Mouse (Mus musculus) CH12.LX (cell line): Measurements from ENCODE around the gene Tmem189. TPM values are rescaled to one million over a fixed set of nuclear protein-coding genes. Genes with fewer than 3 reads are reported as not detected.
A peak's percentile ranks its signal among the peaks of the same experiment; 100 is the strongest.

ENCODE experiments used
- DNase-seq: peaks from one replicate; pipeline ENCODE4 v3.0.0-alpha.2; 2013; ENCODE audit errors: extremely low read depth
- H3K27ac ChIP-seq: 2 replicates; pipeline ENCODE4 v1.5.1; 2012; ENCODE audit warnings: low read depth, mild to moderate bottlenecking, control low read depth, moderate library complexity; ENCODE audit not compliant: insufficient read depth
- H3K27me3 ChIP-seq: replicated peaks from 2 replicates; pipeline ENCODE3; 2012; ENCODE audit warnings: inconsistent platforms
- H3K36me3 ChIP-seq, 2 experiments: replicated peaks in 1 of 2; 2 replicates each; pipeline versions ENCODE3 to v1.6.1; 2012; ENCODE audit warnings: inconsistent platforms in 1 of 2, low read length in 1 of 2, mild to moderate bottlenecking in 1 of 2, mixed read lengths in 1 of 2, moderate library complexity in 1 of 2; ENCODE audit not compliant: control insufficient read depth in 1 of 2, insufficient read depth in 1 of 2
- H3K4me1 ChIP-seq, 2 experiments: 2 replicates each; pipeline ENCODE4 v1.6.1; 2012; ENCODE audit warnings: inconsistent platforms in 1 of 2, moderate library complexity in 1 of 2; ENCODE audit not compliant: insufficient read depth in 2 of 2, control insufficient read depth in 1 of 2
- H3K4me2 ChIP-seq: 2 replicates; pipeline ENCODE4 v1.6.1; 2012; ENCODE audit warnings: low read depth, mild to moderate bottlenecking, control low read depth; ENCODE audit not compliant: poor library complexity, insufficient read depth, severe bottlenecking
- H3K4me3 ChIP-seq, 3 experiments: fragments of 150-350 bp in 1 of 3; sonication (generic) in 1 of 3; replicated peaks in 1 of 3; 2 replicates each; pipeline versions ENCODE3 to v1.5.1; 2011 to 2012; ENCODE audit warnings: low read depth in 2 of 3, low read length in 2 of 3, mild to moderate bottlenecking in 2 of 3, moderate library complexity in 2 of 3, control low read depth in 1 of 3, improper control_type of control experiment in 1 of 3, inconsistent platforms in 1 of 3, mixed read lengths in 1 of 3; ENCODE audit not compliant: poor library complexity in 1 of 3
- H3K79me2 ChIP-seq: replicated peaks from 2 replicates; pipeline ENCODE4 v1.6.1; 2012; ENCODE audit warnings: mild to moderate bottlenecking, moderate library complexity; ENCODE audit not compliant: control insufficient read depth, poor library complexity, insufficient read depth, severe bottlenecking; ENCODE audit errors: extremely low read depth
- H3K9ac ChIP-seq: 2 replicates; pipeline ENCODE4 v1.6.1; 2012; ENCODE audit warnings: low read depth, mild to moderate bottlenecking, control low read depth, moderate library complexity; ENCODE audit not compliant: insufficient read depth
- H3K9me3 ChIP-seq: replicated peaks from 2 replicates; pipeline ENCODE3; 2012; ENCODE audit warnings: low read length, inconsistent platforms, mixed read lengths
- BHLHE40 ChIP-seq: IDR thresholded peaks from 2 replicates; pipeline ENCODE4 v1.6.1; 2011; ENCODE audit warnings: mild to moderate bottlenecking, low read depth, low read length, improper control_type of control experiment
- CHD2 ChIP-seq: IDR thresholded peaks from 2 replicates; pipeline ENCODE4 v1.6.1; 2011; ENCODE audit warnings: low read length, improper control_type of control experiment
- CTCF ChIP-seq, 2 experiments: IDR thresholded peaks in 1 of 2; conservative IDR thresholded peaks in 1 of 2; 2 replicates each; pipeline ENCODE4 v1.5.1; 2011 to 2012; ENCODE audit warnings: low read depth in 2 of 2, low read length in 2 of 2, improper control_type of control experiment in 1 of 2, inconsistent platforms in 1 of 2, mild to moderate bottlenecking in 1 of 2, moderate library complexity in 1 of 2
- E2F4 ChIP-seq: IDR thresholded peaks from 2 replicates; pipeline ENCODE4 v1.6.1; 2011; ENCODE audit warnings: low read depth, low read length, improper control_type of control experiment; ENCODE audit not compliant: insufficient replicate concordance
- ETS1 ChIP-seq: conservative IDR thresholded peaks from 2 replicates; pipeline ENCODE4 v1.6.1; 2012; ENCODE audit warnings: low read depth, mild to moderate bottlenecking, inconsistent platforms, low read length, improper control_type of control experiment, moderate library complexity
- HCFC1 ChIP-seq: IDR thresholded peaks from 2 replicates; pipeline ENCODE4 v1.6.1; 2012; ENCODE audit warnings: low read depth, mild to moderate bottlenecking, inconsistent platforms, low read length, improper control_type of control experiment
- JUND ChIP-seq: conservative IDR thresholded peaks from 2 replicates; pipeline ENCODE4 v1.6.1; 2011; ENCODE audit warnings: low read depth, low read length, improper control_type of control experiment
- KAT2A ChIP-seq: IDR thresholded peaks from 2 replicates; pipeline ENCODE4 v1.6.1; 2012; ENCODE audit warnings: low read length, improper control_type of control experiment, inconsistent platforms; ENCODE audit not compliant: insufficient replicate concordance
- MAX ChIP-seq: IDR thresholded peaks from 2 replicates; pipeline ENCODE4 v1.6.1; 2011; ENCODE audit warnings: low read length, improper control_type of control experiment
- MAZ ChIP-seq: IDR thresholded peaks from 2 replicates; pipeline ENCODE4 v1.6.1; 2012; ENCODE audit warnings: low read depth, mild to moderate bottlenecking, inconsistent platforms, low read length, improper control_type of control experiment, moderate library complexity
- MEF2A ChIP-seq: IDR thresholded peaks from 2 replicates; pipeline ENCODE4 v1.6.1; 2014; ENCODE audit warnings: low read depth, mild to moderate bottlenecking, inconsistent platforms, low read length, improper control_type of control experiment, borderline replicate concordance
- MYC ChIP-seq: IDR thresholded peaks from 2 replicates; pipeline ENCODE4 v1.6.1; 2011; ENCODE audit warnings: low read depth, mild to moderate bottlenecking, improper control_type of control experiment, low read length
- NELFE ChIP-seq: IDR thresholded peaks from 2 replicates; pipeline ENCODE4 v1.6.1; 2011; ENCODE audit warnings: low read depth, low read length, improper control_type of control experiment
- POLR2A ChIP-seq: IDR thresholded peaks from 2 replicates; pipeline ENCODE4 v1.6.1; 2011; ENCODE audit warnings: low read depth, mild to moderate bottlenecking, improper control_type of control experiment, low read length
- RAD21 ChIP-seq: IDR thresholded peaks from 2 replicates; pipeline ENCODE4 v1.6.1; 2011; ENCODE audit warnings: low read depth, mild to moderate bottlenecking, low read length, improper control_type of control experiment, moderate library complexity
- RCOR1 ChIP-seq: conservative IDR thresholded peaks from 2 replicates; pipeline ENCODE4 v1.6.1; 2012; ENCODE audit warnings: low read depth, mild to moderate bottlenecking, inconsistent platforms, low read length, improper control_type of control experiment
- SIN3A ChIP-seq: IDR thresholded peaks from 2 replicates; pipeline ENCODE4 v1.6.1; 2012; ENCODE audit warnings: low read length, improper control_type of control experiment, inconsistent platforms
- SMC3 ChIP-seq: IDR thresholded peaks from 2 replicates; pipeline ENCODE4 v1.6.1; 2011; ENCODE audit warnings: low read depth, low read length, improper control_type of control experiment
- TCF12 ChIP-seq: IDR thresholded peaks from 2 replicates; pipeline ENCODE4 v1.6.1; 2014; ENCODE audit warnings: low read depth, mild to moderate bottlenecking, inconsistent platforms, low read length, improper control_type of control experiment
- USF2 ChIP-seq: conservative IDR thresholded peaks from 2 replicates; pipeline ENCODE4 v1.6.1; 2011; ENCODE audit warnings: low read depth, low read length, improper control_type of control experiment
- ZC3H11A ChIP-seq: IDR thresholded peaks from 2 replicates; pipeline ENCODE4 v1.6.1; 2012; ENCODE audit warnings: low read depth, mild to moderate bottlenecking, inconsistent platforms, low read length, improper control_type of control experiment
- ZNF384 ChIP-seq: IDR thresholded peaks from 2 replicates; pipeline ENCODE4 v1.6.1; 2012; ENCODE audit warnings: low read depth, low read length, improper control_type of control experiment, inconsistent platforms
- dilution Hi-C: fragments of 300-500 bp; cut with MboI; formaldehyde crosslinking; loops from 2 replicates; pipeline ENCODE4 v1.14.3; 2020; ENCODE audit warnings: low sequenced_read_pairs; ENCODE audit not compliant: extremely low pct_unique_long_range_greater_than_20kb, extremely low pct_ligation_motif_present
- in situ Hi-C: fragments of 300-500 bp; cut with MboI; formaldehyde crosslinking; loops from 3 replicates; pipeline ENCODE4 v1.14.3; 2019; ENCODE audit warnings: low sequenced_read_pairs, low pct_ligation_motif_present, low pct_unique_long_range_greater_than_20kb, mixed read lengths
- polyA plus RNA-seq: library from polyadenylated mRNA; unstranded; fragments of >175 nt; gene quantifications from 2 replicates; pipeline ENCODE4 v1.2.1, GENCODE M21; 2012; ENCODE audit warnings: low read depth; ENCODE audit not compliant: insufficient read length
- total RNA-seq, 2 experiments: library from RNA; depleted of rRNA; stranded (reverse); fragments of 300-350 nt in 1 of 2; fragments of >200 nt in 1 of 2; gene quantifications; 2 replicates each; pipeline ENCODE4 v1.2.3; 2012 to 2014

Tmem189 gene
- total and polyA plus RNA-seq, 3 experiments = 27.9 to 30.9 (median 29.5) TPM

DNA sequence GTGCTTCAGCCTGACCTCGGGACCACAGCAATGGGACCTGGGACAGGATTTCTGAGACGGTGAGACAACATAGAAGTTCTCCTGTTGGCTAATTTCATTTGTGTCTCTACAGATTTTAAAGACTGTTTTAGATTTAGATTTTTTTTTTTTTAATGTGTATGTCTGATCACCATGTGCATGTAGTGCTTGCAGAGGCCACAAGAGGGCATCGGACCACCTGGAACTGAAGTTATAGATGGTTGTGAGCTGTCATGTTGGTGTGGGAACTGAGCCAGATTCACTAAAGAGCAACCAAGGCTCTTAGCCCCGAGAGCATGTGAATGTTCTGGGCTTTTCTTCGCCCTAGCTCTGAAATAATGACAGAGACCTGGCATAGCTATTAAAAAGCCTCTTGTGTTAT, 9.0 kb downstream of the Tmem189 start:
- no peak overlapping the region for H3K4me3 ChIP-seq
- H3K4me2 ChIP-seq = no peak overlapping the region
- DNase-seq = peak; percentile 64
- in situ Hi-C loops (no loop called here), dilution Hi-C loops (loop anchor here (25.0 kb wide), 1 partner anchor 207 kb away; no protein-coding TSS in a partner anchor)
- peaks cover 53% of the 10 kb centered on the region for H3K27me3 ChIP-seq
- H3K9ac ChIP-seq = no peak overlapping the region
- no peak overlapping the region for H3K27ac ChIP-seq
- H3K9me3 ChIP-seq = peaks cover 6% of the 10 kb centered on the region
- no peaks in the 10 kb centered on the region for H3K36me3 ChIP-seq
- no peak for TF ChIP-seq HCFC1
- TF ChIP-seq CTCF (conservative IDR thresholded peaks at IDR 0.05 in 1 of 2, IDR thresholded peaks at IDR 0.05 in 1 of 2; ENCODE audit: low read depth in 2 of 2, low read length in 2 of 2) = peak; percentile 69 to 77; a peak in 3 of 4 replicates
- no peak for TF ChIP-seq ETS1
- no peak for TF ChIP-seq POLR2A
- peak; percentile 57 for TF ChIP-seq RAD21
- no peak for TF ChIP-seq NELFE
- peak; percentile 65 for TF ChIP-seq SMC3
- TF ChIP-seq SIN3A = no peak
- TF ChIP-seq CHD2 = no peak
- no peak for TF ChIP-seq USF2
- peak; percentile 70 for TF ChIP-seq ZNF384
- no peak for TF ChIP-seq RCOR1
- TF ChIP-seq KAT2A = no peak
- peak; percentile 41; the same call in 1 of the 2 replicates for TF ChIP-seq MAX
- no peak for TF ChIP-seq E2F4
- H3K79me2 ChIP-seq = no peaks in the 10 kb centered on the region
- peaks cover 4 to 12% of the 10 kb centered on the region in 2 experiments; a peak in 2 of 4 replicates for H3K4me1 ChIP-seq

DNA sequence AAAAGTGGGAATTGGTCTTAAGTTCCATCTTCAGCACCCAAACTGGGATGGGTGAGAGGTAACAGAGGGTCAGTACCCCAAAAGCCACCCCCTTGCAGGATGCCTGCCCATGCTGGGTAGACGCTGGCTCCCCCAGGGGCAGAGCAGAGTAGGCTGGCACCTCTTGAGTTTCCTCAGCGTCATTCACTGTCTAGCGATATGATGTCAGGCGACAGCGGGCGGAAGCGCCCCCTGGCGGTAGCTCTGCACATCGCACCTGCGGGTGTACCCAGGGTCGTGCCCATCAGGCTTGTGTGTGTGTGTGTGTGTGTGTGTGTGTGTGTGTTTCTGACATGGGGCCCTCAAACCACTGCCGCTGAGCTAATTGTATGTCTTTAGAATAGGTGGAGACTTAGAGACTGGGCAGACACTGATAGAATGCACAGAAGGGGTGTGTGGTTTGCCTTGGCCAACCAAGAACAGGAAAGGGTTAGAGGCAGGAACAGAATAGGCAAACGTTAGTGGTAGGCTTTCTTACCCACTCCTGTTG, 9.7 kb downstream of the Tmem189 start:
- dilution Hi-C loops (loop anchor here (25.0 kb wide), 1 partner anchor 207 kb away; no protein-coding TSS in a partner anchor), in situ Hi-C loops (loop anchor here (5.0 kb wide), 2 partner anchors 38 to 148 kb away; no protein-coding TSS in a partner anchor)
- H3K9me3 ChIP-seq = peaks cover 6% of the 10 kb centered on the region
- H3K4me2 ChIP-seq = no peak overlapping the region
- H3K36me3 ChIP-seq = no peaks in the 10 kb centered on the region
- no peak overlapping the region for H3K27ac ChIP-seq
- no peak overlapping the region for H3K9ac ChIP-seq
- peaks cover 4 to 12% of the 10 kb centered on the region in 2 experiments; a peak in 2 of 4 replicates for H3K4me1 ChIP-seq
- TF ChIP-seq MYC = no peak
- peak; percentile 65 to 95 for TF ChIP-seq CTCF (conservative IDR thresholded peaks at IDR 0.05 in 1 of 2, IDR thresholded peaks at IDR 0.05 in 1 of 2; ENCODE audit: low read depth in 2 of 2, low read length in 2 of 2)
- TF ChIP-seq JUND = no peak
- TF ChIP-seq MAZ = no peak
- TF ChIP-seq CHD2 = no peak
- TF ChIP-seq RAD21 = peak; percentile 75
- TF ChIP-seq ZC3H11A = peak; percentile 24; the same call in 1 of the 2 replicates
- peak; percentile 93 for TF ChIP-seq SMC3
- TF ChIP-seq TCF12 = peak; percentile 58; the same call in 1 of the 2 replicates
- no peak for TF ChIP-seq ETS1
- 0 out of 2 replicates have a peak, but pooled peaks have one; percentile 16 for TF ChIP-seq BHLHE40
- no peak for TF ChIP-seq E2F4
- TF ChIP-seq MEF2A = 0 out of 2 replicates have a peak, but pooled peaks have one; percentile 18
- peak; percentile 77 for DNase-seq
- H3K4me3 ChIP-seq = no peak overlapping the region
- H3K79me2 ChIP-seq = no peaks in the 10 kb centered on the region
- H3K27me3 ChIP-seq = peaks cover 49% of the 10 kb centered on the region
